Mouse (Mus musculus): ENCODE data around the gene Tbc1d22a. TPM values are rescaled to one million over a fixed set of nuclear protein-coding genes. Genes with fewer than 3 reads are reported as not detected.

Gene Tbc1d22a
- polyA plus RNA-seq (2012): 9.6 and 16.0 TPM in 2 replicates

DNA sequence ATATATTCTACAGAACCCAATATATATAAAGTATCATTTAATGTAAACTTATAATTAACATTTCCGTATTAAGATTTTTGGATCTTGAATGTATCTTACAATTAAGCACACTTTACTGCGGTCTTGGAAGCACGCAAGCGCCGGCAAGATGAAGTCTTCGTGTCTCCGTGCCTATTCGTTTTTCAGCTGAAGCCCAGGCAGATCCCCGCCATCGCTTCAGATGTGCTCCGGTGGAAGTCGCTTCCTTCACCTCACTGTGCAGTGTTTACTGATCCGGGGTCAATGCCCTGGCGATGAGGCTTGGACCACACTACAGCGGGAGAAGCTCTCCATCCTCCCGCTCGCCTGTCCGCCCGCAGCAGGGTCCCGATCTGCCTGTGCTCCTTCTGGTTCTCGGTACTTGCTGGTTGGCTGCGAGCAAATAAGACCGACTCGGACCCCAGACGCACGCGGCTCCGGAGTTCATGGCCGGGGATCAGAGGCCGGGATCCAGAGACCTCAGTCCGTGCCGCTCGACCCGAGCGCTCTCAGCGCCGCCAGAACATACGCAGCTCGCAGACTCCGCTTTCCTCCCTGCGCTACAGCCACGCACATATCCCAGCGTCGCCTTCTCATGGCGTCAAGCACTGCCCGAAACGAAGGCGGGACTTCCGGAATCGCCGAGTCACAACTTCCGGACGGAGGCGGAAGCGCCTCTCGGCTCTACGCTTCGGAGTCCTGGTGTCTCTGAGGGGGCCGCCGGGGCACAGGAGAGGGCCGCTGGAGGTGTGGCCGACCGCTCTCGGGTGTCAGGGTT, at the start of gene Tbc1d22a:
Gene Tbc1d22a (plus strand): TSS at position 707 of the 796 bp plus-strand sequence.
- TF ChIP-seq GATA1 (IDR thresholded peaks at IDR 0.05; ENCODE audit: low read length): no peak

GRCm38 (mm10) chr15:86164718-86165345, 49.4 kb upstream of the Tbc1d22a start:
- TF ChIP-seq GATA1 (IDR thresholded peaks at IDR 0.05; ENCODE audit: low read length): no peak

DNA sequence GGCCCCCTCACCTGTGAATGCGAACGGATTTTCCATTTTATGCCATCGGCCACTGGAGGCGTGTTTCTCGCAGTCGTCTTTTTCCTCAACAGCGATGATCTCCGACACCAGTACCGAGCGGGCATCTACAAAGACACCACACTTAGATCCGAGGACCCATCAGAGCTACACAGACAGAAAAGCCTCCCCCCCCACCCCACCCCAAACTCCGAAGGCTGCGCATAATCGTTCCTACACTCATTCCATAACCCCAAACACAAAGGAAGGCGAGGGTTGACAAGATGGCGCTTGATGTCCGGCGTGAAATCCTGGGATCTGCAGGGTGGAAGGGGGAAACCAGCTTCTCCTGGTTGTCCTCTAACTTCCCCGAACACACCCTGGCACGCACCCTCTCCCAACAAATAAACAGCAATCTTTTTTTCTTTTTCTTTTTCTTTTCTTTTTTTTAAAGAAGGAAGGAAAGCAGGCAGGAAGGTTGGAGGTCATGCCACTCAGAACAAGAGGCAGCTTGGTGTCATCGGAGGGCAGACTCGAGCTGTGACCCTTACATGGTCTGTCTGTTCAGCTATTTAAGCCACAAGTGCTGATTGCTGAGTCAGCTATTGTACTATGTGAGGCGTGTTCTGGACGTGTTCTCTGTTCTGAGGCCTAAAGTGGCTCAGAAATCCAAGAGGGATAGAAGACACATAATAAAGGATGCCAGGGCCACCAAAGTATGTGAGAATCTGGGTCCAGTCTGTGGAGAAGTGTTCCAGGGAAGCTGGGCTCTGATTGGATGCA, 48.3 kb upstream of the Tbc1d22a start:
- no peak for TF ChIP-seq GATA1 (IDR thresholded peaks at IDR 0.05; ENCODE audit: low read length)

DNA sequence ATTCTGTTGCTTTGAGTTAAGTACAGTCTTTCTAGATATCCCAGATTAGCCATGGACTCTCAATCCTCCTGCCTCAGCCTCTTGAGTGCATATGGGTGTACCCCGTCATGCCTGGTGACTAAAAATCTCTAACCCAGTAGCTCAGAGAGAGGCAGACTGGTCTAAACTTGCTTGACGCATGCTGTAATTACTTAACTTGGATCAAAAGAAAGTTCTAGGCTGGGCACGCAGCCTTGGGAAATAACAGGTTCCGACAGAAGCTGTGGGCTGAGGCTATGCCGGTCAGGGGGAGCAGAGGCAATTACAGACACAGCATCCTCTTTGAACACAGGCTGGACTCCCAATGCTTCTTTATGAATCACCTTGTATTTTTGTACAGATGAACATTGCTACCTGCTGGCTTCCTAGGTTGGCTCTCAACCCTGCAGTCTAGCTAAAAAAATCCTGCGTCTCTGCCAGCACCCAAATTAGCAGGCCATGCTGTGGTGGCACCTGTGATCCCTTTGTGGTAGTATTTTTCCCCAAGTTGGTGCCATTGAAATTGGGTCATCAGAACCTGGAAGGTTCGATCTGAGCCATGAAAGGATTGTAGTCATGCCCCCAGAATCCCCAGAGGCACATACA, 47.1 kb upstream of the Tbc1d22a start:
- TF ChIP-seq GATA1 (IDR thresholded peaks at IDR 0.05; ENCODE audit: low read length): no peak

DNA sequence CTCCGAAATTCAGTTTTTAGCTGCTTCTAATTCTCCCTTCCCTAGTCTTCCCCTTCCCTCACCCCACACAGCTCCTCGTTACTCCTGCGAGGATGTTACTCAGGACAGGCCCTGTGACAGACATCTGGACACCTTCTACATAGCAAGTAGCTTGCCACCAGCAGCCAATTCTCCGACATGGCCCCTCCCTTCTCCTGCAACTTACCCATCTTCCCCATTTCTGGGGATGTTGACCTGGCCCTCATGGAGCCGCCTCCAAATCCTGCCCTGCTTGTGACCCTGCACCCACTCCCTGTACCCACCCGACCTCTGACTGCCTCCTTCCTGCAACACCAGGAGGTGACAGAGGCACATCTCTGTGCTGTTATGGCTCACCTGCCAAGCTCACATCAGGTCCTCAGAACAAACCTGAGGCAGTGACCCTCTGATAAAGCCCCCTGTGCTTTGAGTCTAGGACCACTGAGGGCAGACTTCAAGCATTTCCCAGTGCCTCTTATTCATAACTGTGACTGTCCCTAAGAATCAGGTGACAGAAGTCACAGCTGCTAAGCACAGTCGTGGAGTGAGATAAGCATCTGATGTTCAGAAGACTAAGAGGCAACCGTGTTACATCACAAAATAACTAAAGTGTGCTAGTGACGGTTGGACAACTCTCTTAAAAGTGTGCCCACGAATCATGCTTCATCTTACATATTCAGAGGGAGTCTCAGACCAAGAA, 46.3 kb upstream of the Tbc1d22a start:
- TF ChIP-seq GATA1 (IDR thresholded peaks at IDR 0.05; ENCODE audit: low read length): no peak

- no peak for TF ChIP-seq GATA1 (IDR thresholded peaks at IDR 0.05; ENCODE audit: low read length)
These were observed 45.8 kb upstream of the Tbc1d22a start for GRCm38 (mm10) chr15:86168505-86168867.

- TF ChIP-seq GATA1 (IDR thresholded peaks at IDR 0.05; ENCODE audit: low read length): no peak
These were observed 45.1 kb upstream of the Tbc1d22a start for GRCm38 (mm10) chr15:86168941-86169816.

GRCm38 (mm10) chr15:86169817-86170110, 44.5 kb upstream of the Tbc1d22a start:
- no peak for TF ChIP-seq GATA1 (IDR thresholded peaks at IDR 0.05; ENCODE audit: low read length)

GRCm38 (mm10) chr15:86171316-86171715, 42.9 kb upstream of the Tbc1d22a start:
- no peak for TF ChIP-seq GATA1 (IDR thresholded peaks at IDR 0.05; ENCODE audit: low read length)

- TF ChIP-seq GATA1 (IDR thresholded peaks at IDR 0.05; ENCODE audit: low read length): no peak
These were observed 42.1 kb upstream of the Tbc1d22a start for GRCm38 (mm10) chr15:86172124-86172523.

- no peak for TF ChIP-seq GATA1 (IDR thresholded peaks at IDR 0.05; ENCODE audit: low read length)
These were observed 41.7 kb upstream of the Tbc1d22a start for GRCm38 (mm10) chr15:86172526-86172925.

- TF ChIP-seq GATA1 (IDR thresholded peaks at IDR 0.05; ENCODE audit: low read length): no peak
These were observed 40.9 kb upstream of the Tbc1d22a start for GRCm38 (mm10) chr15:86173136-86173985.

GRCm38 (mm10) chr15:86175253-86176050, 38.8 kb upstream of the Tbc1d22a start:
- TF ChIP-seq GATA1 (IDR thresholded peaks at IDR 0.05; ENCODE audit: low read length): no peak

Measured in G1E-ER4 (cell line).